Mouse (Mus musculus) forebrain, embryonic 16.5 days (tissue): ENCODE measurements at regions not wholly inside any gene's neighbourhood (a gene's known extent, or its start where the extent isn't known, plus 50 kb on each side); places are given as distances from the start of the nearest gene placed in this dataset.

Experiments
- ATAC-seq: fragments of 200-750 bp; cut with Nextera tagmentation; 2 replicates; pipeline ENCODE4 v1.8.0; 2017; ENCODE audit warnings: mild to moderate bottlenecking, moderate library complexity
- H3K27ac ChIP-seq: fragments of 300-500 bp; sonication (generic); 2 replicates; pipeline ENCODE4 v1.5.1; 2014; ENCODE audit warnings: low read length, control low read depth
- H3K27me3 ChIP-seq: fragments of 300-500 bp; sonication (generic); replicated peaks from 2 replicates; pipeline ENCODE4 v1.6.1; 2014; ENCODE audit warnings: low read length; ENCODE audit not compliant: control insufficient read depth, insufficient read depth
- H3K36me3 ChIP-seq: fragments of 300-500 bp; sonication (generic); 2 replicates; pipeline ENCODE4 v1.6.1; 2014; ENCODE audit not compliant: control insufficient read depth, insufficient read depth
- H3K4me1 ChIP-seq: fragments of 300-500 bp; sonication (generic); replicated peaks from 2 replicates; pipeline ENCODE4 v1.6.1; 2014; ENCODE audit warnings: low read length; ENCODE audit not compliant: control insufficient read depth, insufficient read depth
- H3K4me2 ChIP-seq: fragments of 300-500 bp; sonication (generic); 2 replicates; pipeline ENCODE4 v1.6.1; 2014; ENCODE audit warnings: mild to moderate bottlenecking, low read length, control low read depth
- H3K4me3 ChIP-seq: fragments of 300-500 bp; sonication (generic); replicated peaks from 2 replicates; pipeline ENCODE4 v1.5.1; 2014; ENCODE audit warnings: mild to moderate bottlenecking, low read length, control low read depth
- H3K9ac ChIP-seq: fragments of 300-500 bp; sonication (generic); replicated peaks from 2 replicates; pipeline ENCODE4 v1.6.1; 2014; ENCODE audit warnings: low read depth, low read length, control low read depth
- H3K9me3 ChIP-seq: fragments of 300-500 bp; sonication (generic); 2 replicates; pipeline ENCODE4 v1.6.1; 2016; ENCODE audit warnings: low read length; ENCODE audit not compliant: control insufficient read depth
- WGBS: fragments of 180-500 bp; shearing (Covaris S2); extraction: QIAGEN DNeasy Blood & Tissue Kit; methylation state at CpG from one replicate; pipeline ENCODE4 v1.1.7; 2014; 5-methylcytosine and 5-hydroxymethylcytosine counted together

DNA sequence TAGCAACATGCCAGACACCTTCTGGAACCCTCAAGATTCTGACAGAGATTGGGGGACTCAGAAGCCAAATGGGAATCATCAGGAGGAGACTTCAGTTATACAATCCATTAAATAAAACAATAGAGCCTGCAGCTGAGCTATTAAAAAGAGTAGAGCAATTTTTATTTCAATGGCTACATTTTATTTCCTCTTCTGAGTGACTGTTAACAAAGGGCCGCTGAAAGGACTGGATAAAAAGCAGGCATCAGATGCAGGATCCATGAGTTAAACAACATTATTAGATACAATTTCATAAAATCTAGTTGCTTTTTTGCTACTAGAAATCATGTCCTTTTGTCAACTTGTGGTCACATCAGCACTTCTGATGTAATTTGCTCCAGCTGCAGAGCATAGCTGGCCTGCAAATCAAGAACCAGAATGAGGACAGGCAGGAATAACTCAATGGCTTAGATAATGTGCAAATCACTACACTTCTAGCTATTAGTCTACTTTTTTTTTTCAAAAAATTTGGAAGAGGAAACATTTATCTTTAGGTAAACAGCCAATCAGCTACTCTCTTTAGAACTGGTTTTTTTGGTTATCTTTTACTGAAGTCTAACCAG, 529.5 kb upstream of the Mef2c start:
- Histone ChIP-seq H3K9ac (no peak overlapping the region), H3K4me2 (no peak overlapping the region), H3K4me1 (no peaks in the 10 kb centered on the region), H3K4me3 (no peak overlapping the region), H3K27ac (no peak overlapping the region), H3K36me3 (no peaks in the 10 kb centered on the region), H3K9me3 (no peaks in the 10 kb centered on the region), H3K27me3 (no peaks in the 10 kb centered on the region)
- peak; percentile 60 for ATAC-seq
- 64% methylated on average over 1 of the region's 1 CpGs for WGBS

DNA sequence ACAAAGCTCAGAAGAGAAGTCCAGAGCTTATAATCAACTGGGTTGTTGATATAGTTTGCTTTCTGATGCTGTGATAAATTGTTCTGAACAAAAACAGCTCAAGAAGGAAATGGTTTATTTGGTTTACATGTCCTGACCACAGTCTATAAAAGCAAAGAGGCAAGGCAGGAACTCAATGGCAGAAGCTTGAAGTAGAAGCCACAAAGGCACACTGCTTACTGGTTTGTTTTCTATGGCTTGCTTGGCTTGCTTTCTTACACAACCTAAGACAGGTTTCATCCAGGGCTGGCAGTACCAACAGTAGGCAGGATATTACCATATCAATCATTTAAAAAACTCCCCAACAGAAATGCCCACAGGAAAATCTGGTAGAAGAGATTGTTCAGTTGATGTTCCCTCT, 502.7 kb upstream of the Mef2c start:
- Histone ChIP-seq H3K27me3 (no peaks in the 10 kb centered on the region), H3K4me2 (no peak overlapping the region), H3K36me3 (no peaks in the 10 kb centered on the region), H3K9me3 (no peaks in the 10 kb centered on the region), H3K4me1 (no peaks in the 10 kb centered on the region), H3K4me3 (no peak overlapping the region), H3K9ac (no peak overlapping the region), H3K27ac (no peak overlapping the region)
- no peak for ATAC-seq

DNA sequence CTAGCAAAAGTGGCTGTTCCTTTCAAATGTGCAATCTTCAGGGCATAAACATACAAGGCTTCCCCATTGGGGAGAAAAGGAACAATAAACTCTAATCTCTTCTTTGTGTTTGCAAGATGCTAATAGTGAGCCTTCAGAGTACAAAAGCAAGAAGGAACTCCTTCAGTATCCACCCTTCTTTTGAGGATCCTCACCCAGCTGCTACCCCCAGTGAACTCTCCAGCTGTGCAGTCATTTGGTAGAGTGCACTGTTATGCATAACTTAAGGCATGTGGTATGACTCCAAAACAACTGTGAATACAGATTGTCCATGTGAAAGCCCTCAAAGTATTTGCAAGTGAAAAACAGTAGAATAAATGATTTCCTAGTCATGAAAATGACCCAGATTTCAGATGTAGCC, 487.1 kb upstream of the Mef2c start:
- Histone ChIP-seq H3K4me3 (no peak overlapping the region), H3K9ac (no peak overlapping the region), H3K4me2 (no peak overlapping the region), H3K4me1 (no peaks in the 10 kb centered on the region), H3K27ac (no peak overlapping the region; the same call in 1 of the 2 replicates), H3K27me3 (no peaks in the 10 kb centered on the region), H3K36me3 (no peaks in the 10 kb centered on the region), H3K9me3 (no peaks in the 10 kb centered on the region)
- peak; percentile 63 for ATAC-seq

DNA sequence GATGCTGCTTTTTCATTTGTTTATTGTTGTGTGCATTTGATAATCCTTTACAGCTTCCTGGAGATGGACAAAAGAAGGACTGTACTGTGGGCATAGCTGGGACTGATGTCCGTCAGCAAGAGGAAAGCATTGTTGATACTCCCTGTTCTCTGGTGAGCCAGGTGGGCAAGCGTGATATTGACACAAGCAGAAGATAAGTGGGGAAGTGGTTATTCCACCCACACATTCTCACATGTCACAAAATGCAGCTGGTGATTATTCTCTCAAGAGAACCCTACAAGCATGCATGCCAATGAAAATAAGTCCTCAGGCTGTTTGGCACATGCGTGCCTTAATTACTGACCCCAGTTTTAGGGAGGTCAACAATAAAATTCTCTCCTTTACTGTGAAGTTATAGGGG, 483.0 kb upstream of the Mef2c start:
- Histone ChIP-seq H3K9me3 (no peaks in the 10 kb centered on the region), H3K4me1 (no peaks in the 10 kb centered on the region), H3K27me3 (no peaks in the 10 kb centered on the region), H3K4me2 (no peak overlapping the region), H3K9ac (no peak overlapping the region), H3K36me3 (no peaks in the 10 kb centered on the region), H3K27ac (no peak overlapping the region), H3K4me3 (no peak overlapping the region)
- WGBS = 44% methylated on average over 3 of the region's 3 CpGs
- peak; percentile 55 for ATAC-seq

DNA sequence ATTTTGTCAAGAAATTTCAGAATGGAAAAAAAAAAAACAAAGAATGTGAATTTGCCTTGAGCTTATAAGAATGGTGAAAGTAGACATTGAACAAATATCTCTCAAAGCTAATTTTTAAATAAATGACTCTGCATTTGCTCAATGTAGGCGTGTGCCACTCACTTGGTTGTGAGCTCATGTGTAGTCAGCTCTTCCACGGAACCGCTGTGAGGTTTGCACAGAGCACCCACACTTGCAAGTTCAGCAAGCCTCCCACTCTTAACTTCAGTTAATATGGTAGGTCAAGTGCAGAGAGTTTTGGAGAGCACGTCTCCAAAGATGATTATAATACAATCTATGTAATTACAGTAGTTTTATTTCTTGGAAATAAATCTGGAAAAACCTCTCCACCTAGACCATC, 479.9 kb upstream of the Mef2c start:
- Histone ChIP-seq H3K4me3 (no peak overlapping the region), H3K27me3 (no peaks in the 10 kb centered on the region), H3K9me3 (no peaks in the 10 kb centered on the region), H3K36me3 (no peaks in the 10 kb centered on the region), H3K27ac (no peak overlapping the region), H3K4me2 (no peak overlapping the region), H3K4me1 (no peaks in the 10 kb centered on the region), H3K9ac (no peak overlapping the region)
- no peak for ATAC-seq
- WGBS = 92% methylated on average over 4 of the region's 4 CpGs

DNA sequence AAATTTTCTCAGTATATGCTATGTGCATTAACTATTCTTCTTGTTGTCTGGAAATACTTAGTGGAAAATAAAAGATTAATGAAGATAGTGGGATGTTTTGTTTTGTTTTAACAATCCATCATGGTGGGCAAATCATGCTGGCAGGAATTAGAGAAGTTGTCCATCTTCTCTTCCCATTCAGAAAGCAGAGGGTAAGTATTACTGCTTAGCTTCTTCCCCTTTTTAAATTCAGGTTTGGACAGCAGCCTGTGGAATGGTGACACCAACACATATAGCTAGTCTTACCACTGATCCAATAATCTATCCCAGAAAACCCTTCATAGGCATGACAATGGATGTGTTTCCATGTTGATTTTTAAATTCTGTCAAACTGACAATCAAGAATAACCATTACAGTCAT, 467.9 kb upstream of the Mef2c start:
- H3K27me3 ChIP-seq = no peaks in the 10 kb centered on the region
- H3K9ac ChIP-seq = no peak overlapping the region
- no peak overlapping the region for H3K4me2 ChIP-seq
- ATAC-seq = no peak
- no peak overlapping the region for H3K4me3 ChIP-seq
- no peaks in the 10 kb centered on the region for H3K9me3 ChIP-seq
- H3K27ac ChIP-seq = no peak overlapping the region
- no peaks in the 10 kb centered on the region for H3K36me3 ChIP-seq
- no peaks in the 10 kb centered on the region for H3K4me1 ChIP-seq

DNA sequence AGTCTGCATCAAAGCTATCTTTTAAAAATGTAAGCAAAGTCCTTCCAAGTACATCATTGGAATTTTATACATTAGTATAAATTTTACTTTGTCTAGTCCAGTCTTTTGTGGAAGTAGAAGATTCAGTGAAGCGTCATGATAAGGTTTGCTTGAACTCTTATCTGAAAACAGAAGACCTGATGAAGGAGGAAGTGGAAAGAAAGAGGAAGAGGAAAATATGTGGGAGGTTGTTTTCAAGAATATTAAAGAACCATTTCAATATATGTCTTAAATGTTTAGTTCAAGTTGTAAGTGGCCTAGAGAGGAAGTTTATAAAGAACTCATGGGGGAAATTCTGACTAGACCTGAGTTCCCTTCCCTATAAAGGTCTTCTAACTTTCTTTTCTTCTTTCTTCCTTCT, 462.3 kb upstream of the Mef2c start:
- Histone ChIP-seq H3K27ac (no peak overlapping the region), H3K4me1 (no peaks in the 10 kb centered on the region), H3K9ac (no peak overlapping the region), H3K9me3 (no peaks in the 10 kb centered on the region), H3K27me3 (no peaks in the 10 kb centered on the region), H3K4me3 (no peak overlapping the region), H3K36me3 (no peaks in the 10 kb centered on the region), H3K4me2 (no peak overlapping the region)
- 90% methylated on average over 1 of the region's 1 CpGs for WGBS
- ATAC-seq = no peak

DNA sequence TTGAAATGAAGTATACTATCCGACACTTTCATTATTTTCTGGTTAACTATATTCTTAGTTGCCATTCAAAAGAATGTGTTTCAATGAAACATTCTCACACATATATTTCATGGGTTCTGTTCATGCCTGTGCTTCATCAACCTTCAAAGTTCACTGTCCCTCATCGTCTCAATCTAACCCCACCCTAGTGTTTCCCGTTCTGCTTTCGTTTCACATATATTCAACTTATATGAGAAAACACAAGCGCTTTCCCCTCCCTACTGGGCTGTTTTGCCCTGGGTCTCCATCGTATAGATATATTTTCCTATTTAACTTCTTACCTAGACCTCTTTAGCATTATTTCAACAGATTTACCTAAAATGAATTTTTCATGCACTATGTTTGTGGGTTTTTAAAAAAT, 458.3 kb upstream of the Mef2c start:
- no peaks in the 10 kb centered on the region for H3K9me3 ChIP-seq
- no peak overlapping the region for H3K9ac ChIP-seq
- H3K4me2 ChIP-seq = no peak overlapping the region
- no peak overlapping the region for H3K4me3 ChIP-seq
- 96% methylated on average over 6 of the region's 6 CpGs for WGBS
- no peak overlapping the region for H3K27ac ChIP-seq
- no peaks in the 10 kb centered on the region for H3K36me3 ChIP-seq
- H3K4me1 ChIP-seq = no peaks in the 10 kb centered on the region
- ATAC-seq = no peak
- no peaks in the 10 kb centered on the region for H3K27me3 ChIP-seq

DNA sequence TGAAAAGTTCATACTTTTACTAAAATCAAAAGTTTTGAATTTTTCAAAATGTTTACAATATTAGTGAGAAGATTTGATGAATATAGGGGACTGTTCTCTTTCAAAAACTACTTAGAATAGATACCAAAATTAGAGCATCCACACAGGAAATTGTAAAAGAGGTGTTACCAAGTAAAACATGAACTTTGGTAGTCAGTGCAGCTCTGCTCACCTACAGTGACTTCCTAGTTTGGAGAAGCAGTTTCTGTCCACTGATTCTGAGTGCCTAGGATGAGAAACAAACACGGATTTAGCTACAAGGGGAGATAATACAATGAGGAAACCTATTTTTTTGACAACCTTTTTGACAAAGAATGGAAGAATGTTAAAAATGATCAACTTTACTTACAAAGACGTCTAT, 457.9 kb upstream of the Mef2c start:
- ATAC-seq = no peak
- Histone ChIP-seq H3K27ac (no peak overlapping the region), H3K4me1 (no peaks in the 10 kb centered on the region), H3K4me2 (no peak overlapping the region), H3K36me3 (no peaks in the 10 kb centered on the region), H3K9ac (no peak overlapping the region), H3K27me3 (no peaks in the 10 kb centered on the region), H3K9me3 (no peaks in the 10 kb centered on the region), H3K4me3 (no peak overlapping the region)
- WGBS = 75% methylated on average over 2 of the region's 2 CpGs

DNA sequence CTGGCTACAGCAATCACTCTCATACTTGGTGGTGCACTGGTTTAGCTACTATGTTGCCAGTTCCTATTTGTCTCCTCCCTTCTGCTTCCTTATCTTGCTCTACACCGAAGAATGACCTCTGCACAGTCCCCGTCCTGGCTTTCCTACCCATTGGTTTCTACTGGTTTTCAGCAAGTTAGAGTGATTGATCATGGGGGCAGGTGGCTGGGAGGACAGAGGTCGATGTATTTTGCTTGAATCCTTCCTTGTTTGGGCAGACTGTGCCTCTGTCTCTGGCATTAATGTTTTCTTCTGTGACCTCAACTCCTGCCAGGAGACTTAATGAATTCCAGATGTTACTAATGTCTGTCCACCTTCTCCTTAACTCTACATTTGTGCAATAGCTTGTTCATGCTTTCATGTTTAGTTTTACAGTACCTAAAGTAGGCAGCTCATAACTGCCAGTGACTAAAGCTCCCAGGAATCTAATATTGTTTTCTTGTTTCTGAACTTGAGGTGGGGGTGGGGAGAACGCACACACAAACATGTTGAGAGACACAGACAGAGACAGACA, 457.2 kb upstream of the Mef2c start:
- Histone ChIP-seq H3K27ac (no peak overlapping the region), H3K36me3 (no peaks in the 10 kb centered on the region), H3K9ac (no peak overlapping the region), H3K4me2 (no peak overlapping the region), H3K9me3 (no peaks in the 10 kb centered on the region), H3K4me3 (no peak overlapping the region), H3K27me3 (no peaks in the 10 kb centered on the region), H3K4me1 (no peaks in the 10 kb centered on the region)
- ATAC-seq = no peak
- WGBS = 90% methylated on average over 4 of the region's 4 CpGs
